Mouse (Mus musculus) liver, adult 2 months (tissue): ENCODE measurements around the gene Vav3. TPM values are rescaled to one million over a fixed set of nuclear protein-coding genes. Genes with fewer than 3 reads are reported as not detected.
A peak's percentile ranks its signal among the peaks of the same experiment; 100 is the strongest.

Experiments
- DNase-seq: peaks from one replicate; pipeline ENCODE4 v3.0.0-alpha.2; 2011; ENCODE audit warnings: low read depth, low spot score; ENCODE audit errors: extremely low read depth
- H3K27ac ChIP-seq: fragments of 200-500 bp; replicated peaks from 2 replicates; pipeline ENCODE4 v1.5.1; 2012; ENCODE audit warnings: low read depth, mild to moderate bottlenecking, control low read depth, inconsistent platforms, low read length; ENCODE audit not compliant: insufficient read depth
- H3K27me3 ChIP-seq: fragments of 200-500 bp; 2 replicates; pipeline ENCODE4 v1.6.1; 2012; ENCODE audit warnings: mild to moderate bottlenecking, moderate library complexity, low read length, inconsistent platforms; ENCODE audit not compliant: control insufficient read depth, insufficient read depth
- H3K36me3 ChIP-seq: fragments of 200-500 bp; 2 replicates; pipeline ENCODE4 v1.6.1; 2012; ENCODE audit warnings: low read length, inconsistent platforms; ENCODE audit not compliant: control insufficient read depth, insufficient read depth
- H3K4me1 ChIP-seq: fragments of 200-500 bp; 2 replicates; pipeline ENCODE4 v1.6.1; 2011; ENCODE audit warnings: low read length; ENCODE audit not compliant: control insufficient read depth, insufficient read depth
- H3K4me3 ChIP-seq: fragments of 200-500 bp; 2 replicates; pipeline ENCODE4 v1.5.1; 2011; ENCODE audit warnings: low read depth, mild to moderate bottlenecking, control low read depth, low read length, moderate library complexity; ENCODE audit not compliant: insufficient read depth
- H3K79me2 ChIP-seq: fragments of 200-500 bp; 2 replicates; pipeline ENCODE4 v1.6.1; 2012; ENCODE audit warnings: inconsistent platforms, mild to moderate bottlenecking, low read length, moderate library complexity; ENCODE audit not compliant: control insufficient read depth, insufficient read depth
- H3K9ac ChIP-seq: fragments of 200-500 bp; 2 replicates; pipeline ENCODE4 v1.6.1; 2012; ENCODE audit warnings: low read depth, mild to moderate bottlenecking, control low read depth, inconsistent platforms, low read length
- CTCF ChIP-seq: fragments of 200-500 bp; IDR thresholded peaks from 2 replicates; pipeline ENCODE4 v1.5.1; 2011; ENCODE audit warnings: low read depth, low read length, control low read depth
- POLR2A ChIP-seq: fragments of 200-500 bp; IDR thresholded peaks from 2 replicates; pipeline ENCODE4 v1.6.1; 2011; ENCODE audit warnings: low read length, control low read depth; ENCODE audit not compliant: insufficient read depth; ENCODE audit errors: extremely low read depth
- WGBS: fragments of 180-500 bp; shearing (Covaris S2); methylation state at CpG from one replicate; pipeline ENCODE4 v1.1.7; 2018; 5-methylcytosine and 5-hydroxymethylcytosine counted together
- polyA plus RNA-seq: library from polyadenylated mRNA; depleted of rRNA; stranded (reverse); fragments of >200 nt; gene quantifications from 2 replicates; pipeline ENCODE4 v1.2.3, GENCODE M21; 2012
- total RNA-seq: library from RNA; depleted of rRNA; stranded (reverse); fragments of >200 nt; gene quantifications from 2 replicates; pipeline ENCODE4 v1.2.3, GENCODE M21; 2014

Vav3 gene
- total and polyA plus RNA-seq, 2 experiments: 0.29 to 3.0 TPM

DNA sequence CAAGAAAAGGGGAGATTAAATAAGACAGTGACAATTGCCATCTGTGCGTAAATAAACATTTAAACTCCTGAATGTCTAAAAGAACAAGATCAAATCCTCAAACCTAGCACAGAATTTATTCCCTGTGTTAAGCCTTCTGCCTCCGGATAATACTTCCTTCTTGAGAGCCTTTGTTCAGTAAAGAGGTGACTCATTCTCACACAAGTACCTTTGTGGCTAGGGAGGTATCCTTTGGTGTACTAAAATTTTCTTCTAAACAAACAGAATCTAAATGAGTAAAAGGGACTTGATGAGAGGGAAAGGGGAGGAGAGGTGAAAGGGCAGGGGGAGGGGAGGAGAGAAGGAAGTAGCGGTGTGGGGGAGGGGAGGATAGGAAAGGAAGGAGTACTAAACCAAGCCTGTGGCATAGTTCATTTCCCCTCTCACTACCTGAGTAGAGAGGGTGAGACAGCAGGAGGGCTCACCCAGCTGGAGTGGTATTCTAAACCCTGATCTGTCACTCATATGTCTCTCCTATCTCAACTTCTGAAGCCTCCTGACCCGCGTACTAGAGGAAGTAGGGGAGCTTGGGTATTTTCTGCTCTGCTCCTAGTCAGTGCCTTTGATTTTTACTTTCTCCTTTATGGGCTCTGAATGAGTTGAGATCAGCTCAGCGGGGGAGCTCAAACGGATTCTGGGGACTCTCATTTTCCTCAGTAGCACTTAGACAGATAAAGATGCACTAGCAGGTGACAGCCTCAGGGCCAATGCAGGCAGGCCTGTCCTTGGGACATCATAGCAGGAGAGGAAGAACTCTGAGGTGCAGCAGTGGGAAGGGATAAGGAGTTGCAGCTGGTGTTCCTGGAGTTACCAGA, 16.8 kb upstream of the Vav3 start:
- Histone ChIP-seq H3K9ac (no peak overlapping the region), H3K27ac (no peak overlapping the region), H3K79me2 (no peaks in the 10 kb centered on the region), H3K36me3 (no peaks in the 10 kb centered on the region), H3K4me3 (no peak overlapping the region), H3K4me1 (no peaks in the 10 kb centered on the region), H3K27me3 (no peaks in the 10 kb centered on the region)
- 70% methylated on average over 7 of the region's 7 CpGs for WGBS
- DNase-seq: no peak
- TF ChIP-seq POLR2A: no peak
- TF ChIP-seq CTCF: no peak

DNA sequence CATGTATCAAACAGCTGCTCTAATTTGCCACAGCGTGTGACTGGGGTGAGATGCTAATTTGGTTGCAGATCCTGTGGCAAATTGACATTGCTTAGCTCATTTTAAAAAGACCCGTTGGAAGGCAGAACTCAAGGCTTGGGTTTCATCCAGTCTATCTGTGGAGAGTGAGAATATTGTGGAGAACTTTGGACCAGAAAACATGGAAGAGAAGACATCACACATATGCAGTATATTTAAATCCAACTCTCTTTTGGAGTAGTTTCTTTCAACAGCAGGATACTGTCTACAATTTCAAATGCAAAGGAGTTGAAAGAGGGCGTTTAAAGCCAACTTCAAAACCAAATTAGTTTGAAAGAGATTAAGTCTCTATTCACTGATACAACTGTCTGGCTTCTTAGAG, 13.3 kb upstream of the Vav3 start:
- H3K9ac ChIP-seq: no peak overlapping the region
- WGBS: 61% methylated on average over 3 of the region's 3 CpGs
- no peak overlapping the region for H3K4me3 ChIP-seq
- DNase-seq: no peak
- TF ChIP-seq CTCF (no peak), POLR2A (no peak)
- H3K4me1 ChIP-seq: no peaks in the 10 kb centered on the region
- no peaks in the 10 kb centered on the region for H3K79me2 ChIP-seq
- H3K27ac ChIP-seq: no peak overlapping the region
- no peaks in the 10 kb centered on the region for H3K27me3 ChIP-seq
- H3K36me3 ChIP-seq: no peaks in the 10 kb centered on the region

DNA sequence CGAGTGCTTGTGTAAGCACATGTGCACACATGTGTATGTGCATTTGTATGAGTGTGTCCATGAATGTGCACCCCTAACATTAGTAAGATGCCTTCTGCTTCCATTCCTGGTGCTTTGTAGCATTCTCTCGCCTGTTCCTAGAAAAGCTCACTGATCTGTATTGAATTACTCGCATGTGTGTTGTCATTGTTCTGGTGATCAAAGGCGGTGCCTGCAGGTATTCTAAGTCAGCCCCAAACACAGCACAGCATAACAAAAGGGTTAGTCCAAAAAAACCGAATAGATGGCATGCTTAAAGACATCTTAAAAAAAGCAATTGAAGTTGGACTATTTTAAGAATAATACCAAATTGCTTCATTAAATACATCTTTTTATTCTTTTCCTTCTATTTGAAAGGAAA, 7.7 kb upstream of the Vav3 start:
- Histone ChIP-seq H3K79me2 (no peaks in the 10 kb centered on the region), H3K4me3 (no peak overlapping the region), H3K4me1 (no peaks in the 10 kb centered on the region), H3K27ac (no peak overlapping the region), H3K27me3 (no peaks in the 10 kb centered on the region), H3K9ac (no peak overlapping the region), H3K36me3 (no peaks in the 10 kb centered on the region)
- 72% methylated on average over 5 of the region's 5 CpGs for WGBS
- TF ChIP-seq CTCF: no peak
- no peak for TF ChIP-seq POLR2A
- no peak for DNase-seq

DNA sequence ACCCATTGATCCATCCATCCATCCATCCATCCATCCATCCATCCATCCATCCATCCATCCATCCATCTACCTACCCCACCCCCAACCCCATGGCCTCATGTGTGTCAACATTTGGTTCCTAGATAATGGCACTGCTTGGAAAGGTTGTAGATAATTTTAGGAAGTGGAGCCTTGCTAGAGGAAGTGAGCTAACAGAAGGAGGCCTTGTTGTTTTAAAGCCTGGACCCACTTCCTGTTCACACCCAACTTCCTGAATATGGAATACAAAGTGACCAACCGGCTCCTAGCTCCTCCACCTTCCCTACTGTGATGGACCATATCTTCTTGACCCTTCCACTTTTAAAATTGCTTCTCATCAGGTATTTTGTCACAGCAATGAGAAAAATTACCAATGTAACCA, 5.0 kb upstream of the Vav3 start:
- Histone ChIP-seq H3K36me3 (no peaks in the 10 kb centered on the region), H3K79me2 (no peaks in the 10 kb centered on the region), H3K27me3 (peaks cover 3% of the 10 kb centered on the region; the same call in 1 of the 2 replicates), H3K4me1 (no peaks in the 10 kb centered on the region), H3K9ac (no peak overlapping the region), H3K27ac (no peak overlapping the region), H3K4me3 (no peak overlapping the region)
- 78% methylated on average over 1 of the region's 1 CpGs for WGBS
- TF ChIP-seq CTCF (no peak), POLR2A (no peak)
- no peak for DNase-seq

DNA sequence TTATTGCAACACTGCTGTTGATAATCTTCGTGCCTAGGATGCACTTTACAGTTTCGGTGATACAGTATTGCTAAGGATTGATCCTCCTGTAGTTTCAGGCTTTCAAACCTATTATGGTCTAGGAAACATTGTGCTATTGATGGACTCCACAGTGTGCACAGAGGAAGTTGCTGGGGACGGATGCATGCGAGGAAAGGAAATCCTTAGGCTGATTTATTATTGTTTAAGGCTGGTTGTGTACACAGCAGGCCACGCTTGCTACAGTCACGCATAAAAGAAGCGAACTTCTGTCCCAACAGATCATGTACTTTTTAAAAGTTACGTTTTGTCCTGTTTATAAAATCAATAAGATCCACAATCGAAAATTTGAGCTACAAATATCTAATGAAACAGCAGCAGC, 1.2 kb upstream of the Vav3 start:
- no peak for DNase-seq
- Histone ChIP-seq H3K27me3 (peaks cover 3% of the 10 kb centered on the region; the same call in 1 of the 2 replicates), H3K4me3 (no peak overlapping the region), H3K27ac (no peak overlapping the region; the same call in 1 of the 2 replicates), H3K79me2 (no peaks in the 10 kb centered on the region), H3K4me1 (no peaks in the 10 kb centered on the region), H3K36me3 (no peaks in the 10 kb centered on the region), H3K9ac (no peak overlapping the region)
- TF ChIP-seq POLR2A (no peak), CTCF (no peak)
- 68% methylated on average over 9 of the region's 9 CpGs for WGBS

DNA sequence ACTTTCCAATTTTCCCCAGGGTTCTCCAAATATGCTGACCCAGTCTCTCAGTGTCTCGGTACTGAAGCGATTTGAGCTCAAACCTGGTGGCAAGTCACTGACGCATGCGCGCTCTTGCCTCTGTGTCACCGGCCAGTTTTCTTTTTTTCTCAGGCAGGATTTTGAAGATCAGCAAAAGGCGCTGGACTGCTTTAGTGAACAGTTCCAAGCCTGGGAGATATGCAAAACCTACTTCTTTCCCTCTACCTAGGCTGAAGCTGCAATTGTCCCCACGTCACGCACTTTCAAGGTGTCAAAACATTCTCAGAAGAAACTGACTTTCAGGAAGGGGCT, 546 bp upstream of the Vav3 start:
- H3K4me1 ChIP-seq: no peaks in the 10 kb centered on the region
- peak overlapping the region; percentile 80 for H3K4me3 ChIP-seq
- peak overlapping the region; percentile 76 for H3K27ac ChIP-seq
- 3% methylated on average over 9 of the region's 9 CpGs for WGBS
- peaks cover 3% of the 10 kb centered on the region; the same call in 1 of the 2 replicates for H3K27me3 ChIP-seq
- no peak for TF ChIP-seq POLR2A
- H3K9ac ChIP-seq: peak overlapping the region; percentile 81
- no peaks in the 10 kb centered on the region for H3K36me3 ChIP-seq
- H3K79me2 ChIP-seq: no peaks in the 10 kb centered on the region
- peak; percentile 11 for DNase-seq
